Mouse (Mus musculus) E14TG2a.4 (cell line): ENCODE data around the gene Cxcr1.

Experiments used
- H3K27me3 ChIP-seq: 2 replicates; pipeline ENCODE4 v1.6.1; 2014; ENCODE audit warnings: low read length, control low read depth; ENCODE audit not compliant: insufficient read depth
- H3K36me3 ChIP-seq: 2 replicates; pipeline ENCODE4 v1.6.1; 2014; ENCODE audit warnings: low read length, control low read depth; ENCODE audit not compliant: insufficient read depth
- H3K4me1 ChIP-seq: replicated peaks from 2 replicates; pipeline ENCODE4 v1.6.1; 2014; ENCODE audit warnings: low read depth, low read length, control low read depth
- H3K4me3 ChIP-seq: replicated peaks from 2 replicates; pipeline ENCODE4 v1.5.1; 2014; ENCODE audit warnings: mild to moderate bottlenecking, low read length
- H3K9me3 ChIP-seq: 2 replicates; pipeline ENCODE4 v1.6.1; 2014; ENCODE audit warnings: low read length, control low read depth
- CTCF ChIP-seq: conservative IDR thresholded peaks from 2 replicates; pipeline ENCODE4 v1.5.1; 2014; ENCODE audit warnings: low read length
- NANOG ChIP-seq: IDR thresholded peaks from 2 replicates; pipeline ENCODE4 v1.6.1; 2014; ENCODE audit warnings: borderline replicate concordance, low read length, mixed read lengths
- POU5F1 ChIP-seq: IDR thresholded peaks from 2 replicates; pipeline ENCODE4 v1.6.1; 2014; ENCODE audit warnings: low read length, borderline replicate concordance

Gene Cxcr1

GRCm38 (mm10) chr1:74201048-74201844 lies 6.8 kb upstream of the Cxcr1 start:
- no peak overlapping the region for H3K4me3 ChIP-seq
- no peaks in the 10 kb centered on the region for H3K36me3 ChIP-seq
- TF ChIP-seq CTCF (no peak), NANOG (no peak)
- peaks cover 4% of the 10 kb centered on the region; the same call in 1 of the 2 replicates for H3K27me3 ChIP-seq
- peaks cover 18% of the 10 kb centered on the region for H3K4me1 ChIP-seq
- H3K9me3 ChIP-seq = no peaks in the 10 kb centered on the region

GRCm38 (mm10) chr1:74199046-74199445 lies 4.6 kb upstream of the Cxcr1 start:
- Histone ChIP-seq H3K27me3 (peaks cover 4% of the 10 kb centered on the region; the same call in 1 of the 2 replicates), H3K4me3 (no peak overlapping the region), H3K36me3 (no peaks in the 10 kb centered on the region), H3K9me3 (no peaks in the 10 kb centered on the region), H3K4me1 (peaks cover 17% of the 10 kb centered on the region)
- no peak for TF ChIP-seq POU5F1
- no peak for TF ChIP-seq CTCF
- no peak for TF ChIP-seq NANOG

DNA sequence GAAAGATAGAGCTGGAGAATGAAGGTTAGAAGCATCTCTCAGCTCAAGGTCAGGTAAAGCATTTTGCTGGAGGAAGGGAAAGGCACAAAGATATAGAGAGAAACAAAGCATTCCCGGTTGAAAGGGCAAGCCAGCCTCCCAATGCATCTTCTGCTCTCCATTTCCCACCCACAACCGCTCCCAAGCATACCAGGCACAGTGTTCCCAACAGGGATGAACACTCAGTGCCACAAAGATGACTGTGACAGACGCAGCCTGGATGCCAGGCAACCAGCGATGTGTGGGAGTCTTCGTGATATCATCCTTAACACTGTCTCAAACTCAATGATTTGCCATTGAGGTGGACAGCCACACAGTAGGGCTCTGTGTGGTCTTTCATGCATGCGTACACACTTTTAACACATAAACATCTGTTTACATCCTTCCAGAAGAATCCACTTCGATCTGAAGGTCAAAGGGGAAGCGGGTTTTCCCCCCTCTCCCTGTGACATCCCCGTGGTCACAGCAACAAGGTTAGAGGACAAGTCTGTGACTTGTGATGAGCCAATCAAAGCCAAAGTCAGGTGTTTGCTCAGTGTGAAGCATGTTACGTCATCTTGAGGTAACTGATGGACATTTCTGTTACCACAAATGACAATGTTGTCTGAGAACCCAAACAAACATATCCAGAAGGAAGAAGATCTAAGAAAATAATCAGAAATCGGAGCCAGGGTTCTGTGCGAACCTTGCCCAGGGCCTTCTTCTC lies 3.5 kb upstream of the Cxcr1 start:
- peaks cover 4% of the 10 kb centered on the region; the same call in 1 of the 2 replicates for H3K27me3 ChIP-seq
- H3K36me3 ChIP-seq = no peaks in the 10 kb centered on the region
- H3K4me3 ChIP-seq = no peak overlapping the region
- no peaks in the 10 kb centered on the region for H3K9me3 ChIP-seq
- no peak for TF ChIP-seq CTCF
- TF ChIP-seq NANOG = no peak
- no peak for TF ChIP-seq POU5F1
- peaks cover 13% of the 10 kb centered on the region for H3K4me1 ChIP-seq

GRCm38 (mm10) chr1:74196621-74197419 lies 2.4 kb upstream of the Cxcr1 start:
- Histone ChIP-seq H3K27me3 (peaks cover 4% of the 10 kb centered on the region; the same call in 1 of the 2 replicates), H3K36me3 (no peaks in the 10 kb centered on the region), H3K4me3 (no peak overlapping the region), H3K4me1 (peaks cover 13% of the 10 kb centered on the region), H3K9me3 (no peaks in the 10 kb centered on the region)
- TF ChIP-seq POU5F1 (no peak), NANOG (no peak), CTCF (no peak)

- Histone ChIP-seq H3K36me3 (no peaks in the 10 kb centered on the region), H3K27me3 (peaks cover 4% of the 10 kb centered on the region; the same call in 1 of the 2 replicates), H3K4me3 (no peak overlapping the region), H3K4me1 (peaks cover 13% of the 10 kb centered on the region), H3K9me3 (no peaks in the 10 kb centered on the region)
- TF ChIP-seq CTCF (peak; percentile 89), NANOG (no peak), POU5F1 (no peak)
Measured at GRCm38 (mm10) chr1:74195961-74196360, 1.5 kb upstream of the Cxcr1 start.

GRCm38 (mm10) chr1:74192711-74193110 lies 1.7 kb downstream of the Cxcr1 start:
- Histone ChIP-seq H3K27me3 (no peaks in the 10 kb centered on the region; the same call in 1 of the 2 replicates), H3K9me3 (no peaks in the 10 kb centered on the region), H3K4me1 (peaks cover 13% of the 10 kb centered on the region), H3K4me3 (no peak overlapping the region), H3K36me3 (no peaks in the 10 kb centered on the region)
- no peak for TF ChIP-seq POU5F1
- no peak for TF ChIP-seq CTCF
- TF ChIP-seq NANOG = no peak

DNA sequence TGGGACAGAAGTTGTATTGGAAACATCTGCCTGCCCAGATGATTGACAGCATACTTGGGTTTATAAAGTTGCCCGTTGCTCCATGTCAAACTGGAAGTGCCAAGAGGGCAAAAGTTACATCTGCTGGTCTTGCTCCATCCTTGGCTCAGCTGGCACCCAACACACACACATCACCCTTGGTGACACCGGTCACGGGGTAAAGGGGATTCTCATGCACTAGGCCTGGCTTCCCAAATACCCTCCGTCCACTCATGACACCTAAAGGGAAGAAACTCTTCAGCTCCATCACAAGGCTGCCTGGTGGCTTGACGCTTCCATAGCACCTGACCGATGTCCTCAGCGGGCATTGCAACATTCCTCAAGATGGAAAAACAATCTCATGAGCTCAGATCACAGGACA lies 4.0 kb downstream of the Cxcr1 start:
- Histone ChIP-seq H3K9me3 (no peaks in the 10 kb centered on the region), H3K4me3 (no peak overlapping the region), H3K4me1 (peaks cover 5% of the 10 kb centered on the region), H3K27me3 (no peaks in the 10 kb centered on the region), H3K36me3 (no peaks in the 10 kb centered on the region)
- TF ChIP-seq POU5F1 (no peak), CTCF (no peak), NANOG (no peak)

DNA sequence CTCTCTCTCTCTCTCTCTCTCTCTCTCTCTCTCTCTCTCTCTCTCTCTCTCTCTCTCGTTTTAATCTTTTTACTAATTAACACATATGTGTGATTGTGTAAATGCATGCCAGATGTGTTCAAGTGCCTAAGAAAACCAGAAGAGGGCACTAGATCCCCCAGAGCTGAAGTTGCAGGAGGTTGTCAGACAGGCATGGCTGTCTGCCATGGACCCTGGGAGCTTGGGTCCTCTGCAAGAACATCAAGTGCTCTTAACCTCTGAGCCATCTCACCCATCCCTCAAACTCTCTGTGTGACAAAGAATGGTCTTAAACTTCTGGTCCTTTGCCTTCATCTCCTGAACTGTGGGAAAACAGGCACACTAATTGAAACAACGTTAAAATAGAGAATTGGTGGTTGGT lies 11.4 kb downstream of the Cxcr1 start:
- Histone ChIP-seq H3K9me3 (no peaks in the 10 kb centered on the region), H3K4me1 (peaks cover 29% of the 10 kb centered on the region), H3K27me3 (no peaks in the 10 kb centered on the region), H3K4me3 (no peak overlapping the region), H3K36me3 (no peaks in the 10 kb centered on the region)
- no peak for TF ChIP-seq POU5F1
- TF ChIP-seq CTCF = peak; percentile 28
